Mouse (Mus musculus) C2C12 (cell line): Measurements from ENCODE around the gene Fermt2. TPM values are rescaled to one million over a fixed set of nuclear protein-coding genes. Genes with fewer than 3 reads are reported as not detected.
"Not testable (repeated sequence)": the region's sequence is repeated elsewhere in the genome, so short reads cannot be mapped to it uniquely, and the experiment has no call there.

Source experiments
- H3K27me3 ChIP-seq: one replicate; pipeline ENCODE4 v1.6.1; 2011; ENCODE audit not compliant: control insufficient read depth, insufficient read depth, insufficient read length
- H3K36me3 ChIP-seq: one replicate; pipeline ENCODE4 v1.6.1; 2011; ENCODE audit not compliant: control insufficient read depth, insufficient read depth
- H3K4me3 ChIP-seq: one replicate; pipeline ENCODE4 v1.5.1; 2011; ENCODE audit warnings: mild to moderate bottlenecking, control low read depth; ENCODE audit not compliant: poor library complexity, insufficient read depth, severe bottlenecking
- H3K79me2 ChIP-seq: one replicate; pipeline ENCODE4 v1.6.1; 2011; ENCODE audit not compliant: control insufficient read depth, insufficient read depth
- H3K79me3 ChIP-seq: one replicate; pipeline ENCODE4 v1.6.1; 2011; ENCODE audit warnings: low read depth, control low read depth
- H3ac ChIP-seq: one replicate; pipeline ENCODE3; 2011; ENCODE audit warnings: low read depth; ENCODE audit not compliant: control insufficient read depth, insufficient read length
- CEBPB ChIP-seq: IDR thresholded peaks from one replicate; pipeline ENCODE4 v1.6.1; 2011; ENCODE audit warnings: low read depth, mild to moderate bottlenecking, control low read depth, moderate library complexity
- CTCF ChIP-seq: IDR thresholded peaks from one replicate; pipeline ENCODE4 v1.5.1; 2011; ENCODE audit not compliant: control insufficient read depth, insufficient read depth, insufficient read length
- FOSL1 ChIP-seq: IDR thresholded peaks from one replicate; pipeline ENCODE4 v1.8.0; 2011; ENCODE audit warnings: mild to moderate bottlenecking, low read length; ENCODE audit not compliant: poor library complexity, insufficient read depth, severe bottlenecking
- MAX ChIP-seq: IDR thresholded peaks from one replicate; pipeline ENCODE4 v1.6.1; 2011; ENCODE audit warnings: mild to moderate bottlenecking, control low read depth
- MYOD1 ChIP-seq: IDR thresholded peaks from one replicate; pipeline ENCODE4 v1.6.1; 2011; ENCODE audit warnings: low read depth; ENCODE audit not compliant: control insufficient read depth, insufficient read length
- MYOG ChIP-seq: IDR thresholded peaks from one replicate; pipeline ENCODE4 v1.6.1; 2011; ENCODE audit not compliant: control insufficient read depth, insufficient read length; ENCODE audit errors: extremely low read depth
- USF1 ChIP-seq: IDR thresholded peaks from one replicate; pipeline ENCODE4 v1.6.1; 2011; ENCODE audit warnings: low read depth, mild to moderate bottlenecking, control low read depth, moderate library complexity
- polyA plus RNA-seq: library from polyadenylated mRNA; unstranded; fragments of >200 nt; fragmentation: generic; extraction: Trizol; gene quantifications from one replicate; pipeline ENCODE4 v1.2.1, GENCODE M21; 2012; ENCODE audit warnings: missing spikeins

Fermt2 gene
- polyA plus RNA-seq, 1 experiment, result 40.9 TPM

DNA sequence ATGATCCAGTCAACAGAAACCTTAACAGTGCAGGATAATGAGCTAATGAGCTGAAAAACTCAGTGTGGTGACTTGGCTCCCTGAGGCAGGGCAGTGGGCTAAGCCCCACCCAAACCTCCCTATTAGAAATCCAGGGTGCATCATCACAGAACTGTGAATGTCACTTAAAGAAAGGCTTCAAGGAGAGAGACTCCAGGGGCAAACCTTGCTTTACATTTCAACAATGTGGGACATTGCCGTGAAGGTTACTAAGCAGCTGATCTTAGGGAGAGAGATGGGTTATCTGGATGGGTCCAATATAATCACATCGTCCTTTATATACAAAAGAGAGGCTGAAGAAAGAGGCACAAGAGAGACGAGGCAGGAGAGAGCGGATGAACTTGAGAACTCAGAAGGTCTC lies 36.0 kb downstream of the Fermt2 start:
- Histone ChIP-seq H3K36me3 (peaks cover 27% of the 10 kb centered on the region), H3K27me3 (no peaks in the 10 kb centered on the region), H3K79me2 (peaks cover 89% of the 10 kb centered on the region), H3K79me3 (peaks cover 61% of the 10 kb centered on the region), H3ac (no peak overlapping the region), H3K4me3 (no peak overlapping the region)
- TF ChIP-seq CTCF (no peak), FOSL1 (no peak), USF1 (no peak), MYOD1 (no peak), MAX (no peak), CEBPB (no peak), MYOG (no peak)

DNA sequence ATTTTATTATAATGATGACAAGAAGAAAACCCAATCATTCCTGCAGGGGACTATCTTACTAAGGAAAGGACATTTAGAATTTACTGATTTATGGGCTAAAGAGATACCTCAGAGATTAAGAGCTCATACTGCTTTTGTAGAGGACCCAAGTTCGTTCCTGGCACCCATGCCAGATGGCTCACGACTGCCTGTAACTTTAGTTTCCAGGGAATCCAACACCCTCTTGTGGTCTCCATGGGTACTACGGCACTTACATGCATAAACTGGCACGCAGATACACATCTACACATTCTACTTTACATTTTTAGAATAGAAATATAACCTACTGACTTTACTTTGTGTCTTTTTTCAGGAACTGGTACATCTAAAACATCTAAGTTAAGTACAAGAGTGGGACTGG lies 37.2 kb downstream of the Fermt2 start:
- no peak overlapping the region for H3ac ChIP-seq
- no peaks in the 10 kb centered on the region for H3K27me3 ChIP-seq
- H3K79me2 ChIP-seq, result peaks cover 85% of the 10 kb centered on the region
- peaks cover 20% of the 10 kb centered on the region for H3K36me3 ChIP-seq
- TF ChIP-seq MYOD1 (no peak), CTCF (no peak), MAX (no peak), CEBPB (no peak)
- no peak overlapping the region for H3K4me3 ChIP-seq
- H3K79me3 ChIP-seq, result peaks cover 51% of the 10 kb centered on the region

DNA sequence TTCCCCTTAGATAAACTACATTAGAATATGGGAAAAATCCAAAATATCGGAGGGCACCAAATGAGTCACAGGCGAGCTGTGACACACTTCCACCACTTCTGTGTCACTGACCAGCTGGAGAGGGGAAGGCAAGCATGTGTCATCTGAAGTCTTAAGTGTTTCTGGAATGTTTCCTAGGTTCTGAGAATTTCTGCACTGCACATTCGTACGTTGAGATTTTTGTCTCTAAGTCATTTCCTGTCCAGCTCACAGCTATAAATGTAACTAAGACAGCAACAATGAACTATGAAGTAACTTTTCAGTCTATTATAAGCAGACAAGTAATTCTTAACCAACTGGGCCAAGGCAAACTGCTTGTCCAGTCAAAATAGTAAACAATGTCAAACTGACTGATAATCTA lies 37.9 kb downstream of the Fermt2 start:
- Histone ChIP-seq H3K79me2 (peaks cover 85% of the 10 kb centered on the region), H3ac (no peak overlapping the region), H3K4me3 (no peak overlapping the region), H3K27me3 (no peaks in the 10 kb centered on the region), H3K36me3 (peaks cover 14% of the 10 kb centered on the region), H3K79me3 (peaks cover 49% of the 10 kb centered on the region)
- TF ChIP-seq MYOD1, result peak; percentile 58
- no peak for TF ChIP-seq MAX
- TF ChIP-seq FOSL1, result peak; percentile 51
- TF ChIP-seq CTCF, result no peak

DNA sequence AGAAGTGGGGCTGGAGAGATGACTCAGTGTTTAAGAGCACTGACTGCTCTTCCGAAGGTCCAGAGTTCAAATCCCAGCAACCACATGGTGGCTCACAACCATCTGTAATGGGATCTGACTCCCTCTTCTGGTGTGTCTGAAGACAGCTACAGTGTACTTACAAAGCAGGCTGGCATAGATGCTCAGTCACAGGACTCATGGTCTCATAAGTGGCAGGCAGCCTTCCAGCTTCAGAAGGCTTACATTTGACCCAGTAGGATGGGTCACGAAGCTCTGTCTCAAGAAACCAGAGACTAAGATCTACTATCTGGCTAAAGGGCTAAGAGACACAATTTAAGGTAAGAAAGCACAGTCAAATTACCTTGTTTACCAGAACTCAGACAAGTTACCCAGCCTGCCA lies 42.7 kb downstream of the Fermt2 start:
- peaks cover 15% of the 10 kb centered on the region for H3K36me3 ChIP-seq
- not testable (repeated sequence) for H3ac ChIP-seq, H3K4me3 ChIP-seq, H3K27me3 ChIP-seq
- H3K79me3 ChIP-seq, result peaks cover 24% of the 10 kb centered on the region
- H3K79me2 ChIP-seq, result peaks cover 61% of the 10 kb centered on the region

DNA sequence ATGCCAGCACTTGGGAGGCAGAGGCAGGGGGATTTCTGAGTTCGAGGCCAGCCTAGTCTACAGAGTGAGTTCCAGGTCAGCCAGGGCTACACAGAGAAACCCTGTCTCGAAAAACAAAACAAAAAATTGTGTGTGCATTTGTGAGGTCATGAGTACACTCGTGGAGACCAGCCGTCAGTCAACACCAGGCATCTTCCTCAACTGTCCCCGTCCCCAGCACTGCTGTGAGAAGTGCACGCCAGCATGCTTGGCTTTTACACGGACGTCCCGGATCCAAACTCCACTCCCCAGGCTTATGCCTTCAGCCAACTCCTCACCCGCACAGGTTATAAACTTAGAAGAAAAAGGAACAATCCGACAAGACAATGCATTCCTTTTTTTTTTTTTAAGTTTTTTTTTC lies 46.6 kb downstream of the Fermt2 start:
- H3K4me3 ChIP-seq, H3K27me3 ChIP-seq, H3ac ChIP-seq, H3K79me3 ChIP-seq: not testable (repeated sequence)
- H3K79me2 ChIP-seq, result peaks cover 29% of the 10 kb centered on the region
- peaks cover 37% of the 10 kb centered on the region for H3K36me3 ChIP-seq

DNA sequence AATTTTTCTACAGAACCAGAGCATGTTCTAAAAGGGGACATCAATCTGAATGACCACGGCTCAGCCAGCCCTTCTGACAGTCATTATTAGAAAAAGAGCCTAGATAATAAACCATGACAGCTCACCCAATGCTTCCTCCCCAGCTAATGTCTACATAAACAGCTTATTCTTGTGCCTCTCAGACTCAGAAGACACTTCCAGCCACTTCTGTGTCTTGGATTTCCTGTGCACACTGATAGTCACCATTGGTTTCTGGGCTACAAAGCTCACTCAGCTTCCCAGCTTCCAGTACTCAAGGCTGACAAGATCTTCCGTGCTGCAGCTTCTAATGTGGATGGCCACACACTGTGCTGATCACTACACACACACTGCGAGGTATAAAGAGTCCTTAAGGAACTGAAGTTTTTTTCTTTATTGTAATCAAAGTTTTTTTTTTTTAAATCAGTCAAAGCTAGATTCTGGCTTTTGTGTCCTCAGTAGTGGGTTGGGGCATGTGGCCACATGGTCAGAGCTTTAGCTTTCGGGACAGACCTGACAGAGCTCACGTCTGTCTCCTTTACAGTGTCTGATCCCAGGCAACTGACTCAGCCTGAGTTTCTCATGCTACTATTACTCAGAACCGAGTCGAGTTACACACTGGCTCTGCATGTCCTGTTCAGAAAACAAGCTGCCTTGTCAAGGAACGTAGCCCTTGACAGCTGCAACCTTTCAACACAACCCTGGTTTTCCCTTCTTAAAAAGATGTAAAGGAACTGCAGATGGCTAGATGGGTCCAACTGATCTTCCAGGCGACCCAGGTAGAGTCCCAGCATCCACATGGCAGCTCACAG lies 50.7 kb downstream of the Fermt2 start:
- Histone ChIP-seq H3K79me2 (no peaks in the 10 kb centered on the region), H3K27me3 (no peaks in the 10 kb centered on the region), H3K79me3 (no peaks in the 10 kb centered on the region), H3K4me3 (no peak overlapping the region), H3ac (no peak overlapping the region), H3K36me3 (peaks cover 54% of the 10 kb centered on the region)
- TF ChIP-seq MAX (no peak), USF1 (peak; percentile 33), MYOD1 (peak; percentile 75)

DNA sequence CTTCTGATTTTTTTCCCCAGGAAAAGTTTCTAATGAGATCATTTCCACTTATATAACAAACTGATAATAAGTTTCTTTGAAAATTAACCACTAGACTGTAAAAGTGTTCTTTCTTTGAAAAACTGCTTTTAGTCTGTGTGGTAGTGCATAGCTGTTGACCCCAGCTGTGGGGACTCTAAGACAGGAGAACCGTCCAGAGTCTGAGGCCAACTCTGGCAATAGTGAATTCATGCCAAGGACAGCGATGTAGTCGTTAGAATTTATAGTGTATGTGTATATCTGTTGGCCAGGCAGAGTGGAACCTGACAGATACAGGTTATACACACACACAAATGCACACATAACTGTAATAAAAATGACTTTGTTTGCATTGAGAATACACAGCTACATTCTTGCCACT lies 51.4 kb downstream of the Fermt2 start:
- H3K79me2 ChIP-seq, result no peaks in the 10 kb centered on the region
- peaks cover 54% of the 10 kb centered on the region for H3K36me3 ChIP-seq
- H3ac ChIP-seq, result no peak overlapping the region
- H3K79me3 ChIP-seq, result no peaks in the 10 kb centered on the region
- no peaks in the 10 kb centered on the region for H3K27me3 ChIP-seq
- H3K4me3 ChIP-seq, result no peak overlapping the region
- TF ChIP-seq CTCF (no peak), CEBPB (no peak), MAX (no peak), MYOG (no peak), FOSL1 (no peak), MYOD1 (no peak), USF1 (no peak)
